Mouse (Mus musculus): ENCODE results near the gene Pias1. TPM values are rescaled to one million over a fixed set of nuclear protein-coding genes. Genes with fewer than 3 reads are reported as not detected.

Pias1 gene
- polyA plus RNA-seq, 1 experiment from 2014 or later = 67.9 TPM

DNA sequence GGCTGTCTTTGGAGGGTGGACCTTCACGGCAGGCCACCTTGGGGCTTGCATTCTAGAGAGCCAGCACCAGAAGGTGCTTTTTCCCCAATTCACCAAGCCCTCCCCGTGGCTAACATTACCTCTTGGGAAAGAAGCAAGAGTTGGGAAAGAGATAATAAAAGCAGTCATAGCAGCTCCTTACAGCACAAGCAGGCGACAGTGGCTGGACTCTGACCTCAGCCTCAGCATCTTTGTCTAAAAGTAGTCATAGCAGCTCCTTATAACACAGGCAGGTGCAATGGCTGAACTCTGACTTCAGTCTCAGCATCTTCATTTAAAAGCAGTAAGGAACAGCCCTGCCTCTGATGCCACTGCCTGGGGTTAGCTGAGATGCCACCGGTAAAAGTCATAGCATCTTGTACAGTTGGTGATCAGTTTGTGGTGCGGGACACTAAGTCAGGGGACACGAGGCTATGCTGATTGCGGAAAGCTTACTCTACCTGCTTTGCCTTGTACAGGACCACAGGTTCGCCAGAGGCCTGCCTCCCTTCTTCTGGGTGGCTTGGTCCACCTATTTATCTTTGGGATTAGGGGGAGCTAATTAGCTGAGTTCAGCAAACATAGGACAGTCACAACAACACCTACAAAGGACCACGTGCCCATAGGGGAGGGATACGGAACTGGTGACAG, 144.2 kb downstream of the Pias1 start:
- WGBS = 75% methylated on average over 10 of the region's 10 CpGs
- no peak overlapping the region for H3K4me3 ChIP-seq (ENCODE audit: low read depth, low read length)
- H3K36me3 ChIP-seq (ENCODE audit: control insufficient read depth, insufficient read depth, low read length) = peaks cover 3% of the 10 kb centered on the region; the same call in 1 of the 2 replicates
- no peaks in the 10 kb centered on the region for H3K27me3 ChIP-seq (ENCODE audit: control insufficient read depth, insufficient read depth, low read length)
- no peak for ATAC-seq (ENCODE audit: insufficient number of reproducible peaks, insufficient read depth, low FRiP score, low read depth)
- no peak overlapping the region for H3K4me2 ChIP-seq (replicated peaks; ENCODE audit: low read depth, low read length)
- H3K9me3 ChIP-seq (ENCODE audit: control insufficient read depth, low read depth, low read length) = no peaks in the 10 kb centered on the region
- no peak overlapping the region for H3K27ac ChIP-seq (ENCODE audit: low read length)
- H3K9ac ChIP-seq (replicated peaks; ENCODE audit: low read depth, low read length) = no peak overlapping the region
- H3K4me1 ChIP-seq (ENCODE audit: control insufficient read depth, insufficient read depth, low read length) = peaks cover 15% of the 10 kb centered on the region

GRCm38 (mm10) chr9:62839172-62839770, 148.5 kb downstream of the Pias1 start:
- H3K9ac ChIP-seq (replicated peaks; ENCODE audit: low read depth, low read length) = peak overlapping the region; percentile 92
- no peaks in the 10 kb centered on the region for H3K9me3 ChIP-seq (ENCODE audit: control insufficient read depth, low read depth, low read length)
- H3K4me2 ChIP-seq (replicated peaks; ENCODE audit: low read depth, low read length) = peak overlapping the region; percentile 76
- H3K27ac ChIP-seq (ENCODE audit: low read length) = peak overlapping the region; percentile 93
- peaks cover 18% of the 10 kb centered on the region for H3K4me1 ChIP-seq (ENCODE audit: control insufficient read depth, insufficient read depth, low read length)
- peak; percentile 5; the same call in 1 of the 2 replicates for ATAC-seq (ENCODE audit: insufficient number of reproducible peaks, insufficient read depth, low FRiP score, low read depth)
- no peaks in the 10 kb centered on the region for H3K36me3 ChIP-seq (ENCODE audit: control insufficient read depth, insufficient read depth, low read length)
- peak overlapping the region; percentile 82 for H3K4me3 ChIP-seq (ENCODE audit: low read depth, low read length)
- no peaks in the 10 kb centered on the region for H3K27me3 ChIP-seq (ENCODE audit: control insufficient read depth, insufficient read depth, low read length)
- WGBS = 11% methylated on average over 14 of the region's 14 CpGs

DNA sequence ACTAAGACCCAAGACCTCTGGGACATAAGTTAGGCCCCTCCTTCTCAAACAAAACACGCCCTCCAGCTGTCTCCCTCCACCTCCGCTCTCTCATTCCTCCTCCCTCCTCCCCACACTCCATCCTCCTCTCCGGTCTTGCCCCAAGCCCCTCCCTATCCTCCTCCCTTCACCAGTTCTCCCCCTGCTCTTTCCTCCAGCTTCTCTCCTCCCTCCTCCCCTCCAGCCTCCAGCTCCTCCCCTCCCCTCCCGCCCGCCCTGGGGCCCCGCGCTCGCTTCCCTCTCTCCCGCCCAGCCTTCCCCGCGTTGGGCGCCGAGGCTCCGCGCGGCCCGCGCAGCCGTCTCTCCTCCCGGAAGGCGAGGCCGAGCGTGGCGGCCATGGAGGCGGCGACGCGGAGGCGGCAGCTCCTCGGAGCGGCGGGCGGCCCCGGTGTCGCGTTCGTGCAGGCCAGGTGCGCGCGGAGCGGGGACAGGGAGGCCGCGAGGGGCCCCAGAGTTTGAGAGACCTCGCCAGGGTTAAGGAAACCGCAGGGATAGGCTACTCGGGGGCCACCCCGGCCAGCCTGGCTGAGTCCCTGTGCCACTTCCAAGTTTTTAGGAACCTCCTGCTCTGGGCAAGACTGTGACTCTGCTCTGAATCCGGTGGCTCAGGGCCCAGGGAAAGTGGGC, 149.1 kb downstream of the Pias1 start, which contains the start of gene Cln6:
Gene Cln6, plus strand, starts transcription at position 280 of the 666 bp plus-strand sequence.
- Histone ChIP-seq H3K27ac (ENCODE audit: low read length) (peak within 1 kb of the TSS; percentile 93), H3K4me1 (ENCODE audit: control insufficient read depth, insufficient read depth, low read length) (peaks cover 18% of the 10 kb centered on the region), H3K27me3 (ENCODE audit: control insufficient read depth, insufficient read depth, low read length) (no peaks in the 10 kb centered on the region), H3K4me3 (ENCODE audit: low read depth, low read length) (peak within 1 kb of the TSS; percentile 82), H3K4me2 (replicated peaks; ENCODE audit: low read depth, low read length) (peak within 1 kb of the TSS; percentile 76), H3K9ac (replicated peaks; ENCODE audit: low read depth, low read length) (peak within 1 kb of the TSS; percentile 92), H3K36me3 (ENCODE audit: control insufficient read depth, insufficient read depth, low read length) (no peaks in the 10 kb centered on the region), H3K9me3 (ENCODE audit: control insufficient read depth, low read depth, low read length) (no peaks in the 10 kb centered on the region)
- ATAC-seq (ENCODE audit: insufficient number of reproducible peaks, insufficient read depth, low FRiP score, low read depth) = peak; percentile 92
- WGBS = under 1% methylated on average over 48 of the region's 48 CpGs

DNA sequence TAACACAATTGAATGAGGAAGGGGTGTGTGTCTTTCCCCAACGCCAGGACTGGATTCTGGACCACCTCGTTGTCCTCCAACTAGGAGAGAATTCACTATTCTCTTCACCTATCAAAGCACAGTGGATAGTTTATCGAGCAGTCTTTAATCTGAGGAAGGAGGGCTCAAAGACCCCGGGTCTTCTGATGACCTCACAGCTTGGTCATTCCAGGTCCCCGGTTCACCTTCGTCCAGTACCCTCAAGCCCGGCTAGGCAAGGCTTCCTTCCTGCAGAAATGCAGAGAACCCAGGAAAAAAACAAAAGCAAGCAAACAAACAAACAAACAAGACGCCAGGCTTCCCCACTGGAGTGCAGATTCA, 149.6 kb downstream of the Pias1 start:
- H3K4me1 ChIP-seq (ENCODE audit: control insufficient read depth, insufficient read depth, low read length) = peaks cover 18% of the 10 kb centered on the region
- peak overlapping the region; percentile 76 for H3K4me2 ChIP-seq (replicated peaks; ENCODE audit: low read depth, low read length)
- no peaks in the 10 kb centered on the region for H3K27me3 ChIP-seq (ENCODE audit: control insufficient read depth, insufficient read depth, low read length)
- 12% methylated on average over 8 of the region's 8 CpGs for WGBS
- peak overlapping the region; percentile 82 for H3K4me3 ChIP-seq (ENCODE audit: low read depth, low read length)
- H3K9ac ChIP-seq (replicated peaks; ENCODE audit: low read depth, low read length) = no peak overlapping the region
- peak overlapping the region; percentile 35; the same call in 1 of the 2 replicates for H3K27ac ChIP-seq (ENCODE audit: low read length)
- no peaks in the 10 kb centered on the region for H3K36me3 ChIP-seq (ENCODE audit: control insufficient read depth, insufficient read depth, low read length)
- no peaks in the 10 kb centered on the region for H3K9me3 ChIP-seq (ENCODE audit: control insufficient read depth, low read depth, low read length)
- ATAC-seq (ENCODE audit: insufficient number of reproducible peaks, insufficient read depth, low FRiP score, low read depth) = 0 out of 2 replicates have a peak, but pooled peaks have one; percentile 1

DNA sequence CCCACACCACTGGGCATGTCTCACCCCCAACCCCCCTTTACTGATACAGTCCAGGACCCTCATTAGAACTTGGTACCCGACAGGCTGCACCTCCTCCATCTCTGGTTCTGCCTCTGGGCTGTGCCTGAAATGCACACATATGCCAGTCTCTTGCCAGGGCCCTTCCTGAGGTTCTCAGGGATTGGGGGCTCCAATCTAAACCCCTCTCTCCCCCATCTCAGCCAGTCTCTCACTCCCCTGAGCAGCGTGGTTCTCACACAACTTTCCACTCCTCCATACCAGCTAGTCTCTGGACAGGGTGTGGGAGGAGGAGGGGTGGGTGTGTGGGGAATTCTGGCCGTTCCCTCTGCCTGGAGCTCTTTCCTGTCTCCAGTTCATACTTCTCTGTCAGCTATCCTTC, 150.1 kb downstream of the Pias1 start:
- Histone ChIP-seq H3K9me3 (ENCODE audit: control insufficient read depth, low read depth, low read length) (no peaks in the 10 kb centered on the region), H3K4me2 (replicated peaks; ENCODE audit: low read depth, low read length) (no peak overlapping the region), H3K36me3 (ENCODE audit: control insufficient read depth, insufficient read depth, low read length) (no peaks in the 10 kb centered on the region), H3K27me3 (ENCODE audit: control insufficient read depth, insufficient read depth, low read length) (no peaks in the 10 kb centered on the region), H3K9ac (replicated peaks; ENCODE audit: low read depth, low read length) (no peak overlapping the region), H3K4me1 (ENCODE audit: control insufficient read depth, insufficient read depth, low read length) (peaks cover 18% of the 10 kb centered on the region), H3K27ac (ENCODE audit: low read length) (peak overlapping the region; percentile 35; the same call in 1 of the 2 replicates), H3K4me3 (ENCODE audit: low read depth, low read length) (no peak overlapping the region)
- WGBS = 38% methylated on average over 3 of the region's 3 CpGs
- 0 out of 2 replicates have a peak, but pooled peaks have one; percentile 0 for ATAC-seq (ENCODE audit: insufficient number of reproducible peaks, insufficient read depth, low FRiP score, low read depth)

GRCm38 (mm10) chr9:62835705-62836446, 151.8 kb downstream of the Pias1 start:
- peaks cover 18% of the 10 kb centered on the region for H3K4me1 ChIP-seq (ENCODE audit: control insufficient read depth, insufficient read depth, low read length)
- no peaks in the 10 kb centered on the region for H3K27me3 ChIP-seq (ENCODE audit: control insufficient read depth, insufficient read depth, low read length)
- no peak overlapping the region for H3K27ac ChIP-seq (ENCODE audit: low read length)
- no peaks in the 10 kb centered on the region for H3K36me3 ChIP-seq (ENCODE audit: control insufficient read depth, insufficient read depth, low read length)
- no peak overlapping the region for H3K4me2 ChIP-seq (replicated peaks; ENCODE audit: low read depth, low read length)
- H3K4me3 ChIP-seq (ENCODE audit: low read depth, low read length) = no peak overlapping the region
- no peaks in the 10 kb centered on the region for H3K9me3 ChIP-seq (ENCODE audit: control insufficient read depth, low read depth, low read length)
- ATAC-seq (ENCODE audit: insufficient number of reproducible peaks, insufficient read depth, low FRiP score, low read depth) = no peak
- WGBS = 54% methylated on average over 4 of the region's 4 CpGs
- no peak overlapping the region for H3K9ac ChIP-seq (replicated peaks; ENCODE audit: low read depth, low read length)

GRCm38 (mm10) chr9:62834906-62835305, 152.8 kb downstream of the Pias1 start:
- ATAC-seq (ENCODE audit: insufficient number of reproducible peaks, insufficient read depth, low FRiP score, low read depth) = no peak
- 49% methylated on average over 5 of the region's 5 CpGs for WGBS
- H3K4me2 ChIP-seq (replicated peaks; ENCODE audit: low read depth, low read length) = no peak overlapping the region

GRCm38 (mm10) chr9:62829877-62830276, 157.8 kb downstream of the Pias1 start:
- 80% methylated on average over 6 of the region's 6 CpGs for WGBS
- no peaks in the 10 kb centered on the region for H3K27me3 ChIP-seq (ENCODE audit: control insufficient read depth, insufficient read depth, low read length)
- no peak overlapping the region for H3K4me3 ChIP-seq (ENCODE audit: low read depth, low read length)
- no peak overlapping the region for H3K4me2 ChIP-seq (replicated peaks; ENCODE audit: low read depth, low read length)
- no peak overlapping the region for H3K27ac ChIP-seq (ENCODE audit: low read length)
- H3K4me1 ChIP-seq (ENCODE audit: control insufficient read depth, insufficient read depth, low read length) = peaks cover 10% of the 10 kb centered on the region
- no peaks in the 10 kb centered on the region for H3K36me3 ChIP-seq (ENCODE audit: control insufficient read depth, insufficient read depth, low read length)
- no peak for ATAC-seq (ENCODE audit: insufficient number of reproducible peaks, insufficient read depth, low FRiP score, low read depth)
- no peaks in the 10 kb centered on the region for H3K9me3 ChIP-seq (ENCODE audit: control insufficient read depth, low read depth, low read length)
- H3K9ac ChIP-seq (replicated peaks; ENCODE audit: low read depth, low read length) = no peak overlapping the region

More at GRCm38 (mm10) chr9:62834906-62835305, 152.8 kb downstream of the Pias1 start:
- H3K4me1 ChIP-seq (ENCODE audit: control insufficient read depth, insufficient read depth, low read length) = peaks cover 14% of the 10 kb centered on the region
- H3K9me3 ChIP-seq (ENCODE audit: control insufficient read depth, low read depth, low read length) = no peaks in the 10 kb centered on the region
- H3K36me3 ChIP-seq (ENCODE audit: control insufficient read depth, insufficient read depth, low read length) = no peaks in the 10 kb centered on the region
- no peak overlapping the region for H3K9ac ChIP-seq (replicated peaks; ENCODE audit: low read depth, low read length)
- no peak overlapping the region for H3K27ac ChIP-seq (ENCODE audit: low read length)
- H3K27me3 ChIP-seq (ENCODE audit: control insufficient read depth, insufficient read depth, low read length) = no peaks in the 10 kb centered on the region
- H3K4me3 ChIP-seq (ENCODE audit: low read depth, low read length) = no peak overlapping the region

Data from stomach, embryonic 14.5 days (tissue).